Mouse (Mus musculus) C2C12 (cell line): ENCODE measurements around the gene Tfap2e. TPM values are rescaled to one million over a fixed set of nuclear protein-coding genes. Genes with fewer than 3 reads are reported as not detected.

ENCODE experiments used
- H3K27me3 ChIP-seq: one replicate; pipeline ENCODE4 v1.6.1; 2011; ENCODE audit not compliant: control insufficient read depth, insufficient read depth, insufficient read length
- H3K36me3 ChIP-seq: one replicate; pipeline ENCODE4 v1.6.1; 2011; ENCODE audit not compliant: control insufficient read depth, insufficient read depth
- H3K4me3 ChIP-seq: one replicate; pipeline ENCODE4 v1.5.1; 2011; ENCODE audit warnings: mild to moderate bottlenecking, control low read depth; ENCODE audit not compliant: poor library complexity, insufficient read depth, severe bottlenecking
- H3K79me2 ChIP-seq: one replicate; pipeline ENCODE4 v1.6.1; 2011; ENCODE audit not compliant: control insufficient read depth, insufficient read depth
- H3K79me3 ChIP-seq: one replicate; pipeline ENCODE4 v1.6.1; 2011; ENCODE audit warnings: low read depth, control low read depth
- H3ac ChIP-seq: one replicate; pipeline ENCODE3; 2011; ENCODE audit warnings: low read depth; ENCODE audit not compliant: control insufficient read depth, insufficient read length
- CEBPB ChIP-seq: IDR thresholded peaks from one replicate; pipeline ENCODE4 v1.6.1; 2011; ENCODE audit warnings: low read depth, mild to moderate bottlenecking, control low read depth, moderate library complexity
- CTCF ChIP-seq: IDR thresholded peaks from one replicate; pipeline ENCODE4 v1.5.1; 2011; ENCODE audit not compliant: control insufficient read depth, insufficient read depth, insufficient read length
- FOSL1 ChIP-seq: IDR thresholded peaks from one replicate; pipeline ENCODE4 v1.8.0; 2011; ENCODE audit warnings: mild to moderate bottlenecking, low read length; ENCODE audit not compliant: poor library complexity, insufficient read depth, severe bottlenecking
- MAX ChIP-seq: IDR thresholded peaks from one replicate; pipeline ENCODE4 v1.6.1; 2011; ENCODE audit warnings: mild to moderate bottlenecking, control low read depth
- MYOD1 ChIP-seq: IDR thresholded peaks from one replicate; pipeline ENCODE4 v1.6.1; 2011; ENCODE audit warnings: low read depth; ENCODE audit not compliant: control insufficient read depth, insufficient read length
- MYOG ChIP-seq: IDR thresholded peaks from one replicate; pipeline ENCODE4 v1.6.1; 2011; ENCODE audit not compliant: control insufficient read depth, insufficient read length; ENCODE audit errors: extremely low read depth
- USF1 ChIP-seq: IDR thresholded peaks from one replicate; pipeline ENCODE4 v1.6.1; 2011; ENCODE audit warnings: low read depth, mild to moderate bottlenecking, control low read depth, moderate library complexity
- polyA plus RNA-seq: library from polyadenylated mRNA; unstranded; fragments of >200 nt; fragmentation: generic; extraction: Trizol; gene quantifications from one replicate; pipeline ENCODE4 v1.2.1, GENCODE M21; 2012; ENCODE audit warnings: missing spikeins

Tfap2e gene
- polyA plus RNA-seq, 1 experiment = not detected

DNA sequence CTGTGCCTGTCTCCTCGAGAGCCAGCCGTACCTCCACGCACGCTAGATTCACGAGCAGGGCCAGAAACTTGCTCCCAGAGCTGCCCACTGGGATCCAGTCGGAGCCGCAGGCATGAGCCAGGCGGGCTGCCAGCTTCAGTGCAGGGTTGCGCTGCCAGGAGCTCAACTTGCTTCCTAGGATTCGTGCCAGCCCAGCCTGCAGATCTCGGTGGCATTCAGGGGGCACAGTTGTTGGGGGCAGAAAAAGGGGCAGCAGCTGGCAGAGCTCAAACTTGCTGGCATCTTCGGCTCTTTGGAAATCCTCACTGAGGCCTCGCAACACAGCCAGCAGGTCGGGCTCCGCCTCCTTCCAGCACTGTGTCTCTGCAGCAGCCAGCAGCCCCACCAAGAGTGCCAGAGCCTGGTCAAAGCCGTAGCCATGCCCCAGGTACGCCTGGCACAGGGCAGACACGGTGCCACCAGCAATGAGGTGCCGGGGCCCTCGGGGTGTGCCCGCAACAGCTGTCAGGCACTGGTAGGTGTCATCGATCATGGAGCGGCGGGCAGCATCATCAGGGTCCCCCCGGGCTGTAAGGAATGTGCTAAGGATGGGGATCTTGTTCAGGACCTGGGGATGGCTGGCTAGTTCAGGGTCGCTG lies 14.1 kb upstream of the Tfap2e start:
- H3ac ChIP-seq = no peak overlapping the region
- peaks cover 19% of the 10 kb centered on the region for H3K79me3 ChIP-seq
- no peaks in the 10 kb centered on the region for H3K27me3 ChIP-seq
- TF ChIP-seq FOSL1 (no peak), MYOD1 (no peak), USF1 (no peak), CEBPB (no peak), MAX (no peak), CTCF (no peak), MYOG (no peak)
- H3K4me3 ChIP-seq = no peak overlapping the region
- peaks cover 38% of the 10 kb centered on the region for H3K36me3 ChIP-seq
- H3K79me2 ChIP-seq = peaks cover 63% of the 10 kb centered on the region

DNA sequence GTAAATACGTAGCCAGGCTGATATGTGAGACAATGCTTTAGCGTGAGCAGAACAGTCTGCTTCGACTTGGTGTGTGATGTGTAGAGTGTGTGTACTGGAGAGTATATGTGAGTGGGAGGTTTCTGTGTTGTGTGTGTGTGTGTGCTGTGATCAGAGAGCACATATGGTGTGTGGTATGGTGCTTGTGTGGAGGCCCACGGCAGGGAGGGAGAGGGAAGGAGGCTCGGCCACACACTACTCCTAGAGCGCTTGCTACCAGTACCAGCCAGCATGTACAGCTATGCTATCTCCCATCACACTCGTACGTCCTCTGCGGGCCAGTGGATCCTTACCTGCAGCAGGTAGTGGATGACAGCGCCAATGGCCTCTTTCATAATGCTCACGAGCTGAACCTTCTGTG lies 13.5 kb upstream of the Tfap2e start:
- Histone ChIP-seq H3K27me3 (no peaks in the 10 kb centered on the region), H3K36me3 (peaks cover 44% of the 10 kb centered on the region), H3K79me2 (peaks cover 57% of the 10 kb centered on the region), H3K79me3 (peaks cover 19% of the 10 kb centered on the region), H3ac (peak overlapping the region; percentile 26), H3K4me3 (no peak overlapping the region)
- TF ChIP-seq CTCF (no peak), MYOD1 (no peak), USF1 (no peak)

DNA sequence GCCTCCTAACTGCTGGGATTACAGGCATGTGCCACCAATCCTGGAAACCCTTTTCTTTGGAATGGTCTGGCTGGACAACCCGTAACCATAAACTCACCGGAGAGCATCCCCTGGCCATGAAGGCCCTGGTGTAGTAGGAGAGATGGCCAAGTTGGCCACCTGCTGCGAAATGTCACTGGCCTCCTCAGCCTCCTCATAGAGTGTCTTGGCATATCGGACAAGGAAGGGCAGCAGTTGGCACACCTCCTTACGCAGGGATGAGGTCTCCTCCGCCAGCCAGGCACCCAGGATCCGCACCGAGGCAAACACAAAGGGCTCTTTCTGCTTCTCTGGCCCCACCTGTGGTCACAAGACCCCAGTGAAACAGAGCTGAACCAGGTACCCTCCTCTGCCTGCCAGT lies 12.3 kb upstream of the Tfap2e start:
- H3K4me3 ChIP-seq = no peak overlapping the region
- H3K79me3 ChIP-seq = peaks cover 14% of the 10 kb centered on the region
- H3ac ChIP-seq = no peak overlapping the region
- TF ChIP-seq MYOG = no peak
- peaks cover 45% of the 10 kb centered on the region for H3K36me3 ChIP-seq
- H3K27me3 ChIP-seq = no peaks in the 10 kb centered on the region
- H3K79me2 ChIP-seq = peaks cover 48% of the 10 kb centered on the region

DNA sequence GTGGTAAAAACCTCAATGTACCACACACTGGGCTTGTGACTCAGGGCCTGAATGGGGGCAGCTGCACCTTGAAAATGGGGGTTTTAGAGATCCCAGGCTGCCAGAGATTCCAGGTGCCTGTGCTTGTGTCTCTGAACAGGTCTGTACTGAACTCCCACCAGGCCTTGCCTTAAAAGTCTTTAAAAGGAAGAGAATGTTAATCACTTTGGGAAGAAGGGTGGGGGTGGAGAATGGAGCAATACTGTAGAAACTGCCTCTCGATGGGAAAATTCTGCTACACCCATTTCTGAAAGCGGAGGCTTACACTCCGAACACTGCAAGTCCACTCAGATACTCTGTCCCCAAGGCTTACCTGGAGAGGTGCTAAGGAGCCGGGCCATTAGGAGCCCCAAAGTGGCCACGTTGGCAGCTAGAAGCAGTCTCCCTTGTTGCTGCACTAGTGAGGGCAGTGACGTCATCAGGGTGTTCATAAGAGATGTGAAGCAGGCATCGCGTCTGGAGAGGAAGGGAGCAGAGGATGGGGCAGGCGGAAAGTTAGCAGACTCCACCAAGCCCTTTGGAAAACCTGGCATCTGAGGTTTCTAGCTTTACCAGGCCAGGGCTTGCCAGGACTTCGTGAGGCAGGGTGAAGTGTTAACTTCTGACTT lies 10.3 kb upstream of the Tfap2e start:
- TF ChIP-seq MAX (no peak), MYOG (no peak), CTCF (no peak), FOSL1 (no peak), USF1 (no peak), MYOD1 (no peak), CEBPB (no peak)
- H3K4me3 ChIP-seq = no peak overlapping the region

DNA sequence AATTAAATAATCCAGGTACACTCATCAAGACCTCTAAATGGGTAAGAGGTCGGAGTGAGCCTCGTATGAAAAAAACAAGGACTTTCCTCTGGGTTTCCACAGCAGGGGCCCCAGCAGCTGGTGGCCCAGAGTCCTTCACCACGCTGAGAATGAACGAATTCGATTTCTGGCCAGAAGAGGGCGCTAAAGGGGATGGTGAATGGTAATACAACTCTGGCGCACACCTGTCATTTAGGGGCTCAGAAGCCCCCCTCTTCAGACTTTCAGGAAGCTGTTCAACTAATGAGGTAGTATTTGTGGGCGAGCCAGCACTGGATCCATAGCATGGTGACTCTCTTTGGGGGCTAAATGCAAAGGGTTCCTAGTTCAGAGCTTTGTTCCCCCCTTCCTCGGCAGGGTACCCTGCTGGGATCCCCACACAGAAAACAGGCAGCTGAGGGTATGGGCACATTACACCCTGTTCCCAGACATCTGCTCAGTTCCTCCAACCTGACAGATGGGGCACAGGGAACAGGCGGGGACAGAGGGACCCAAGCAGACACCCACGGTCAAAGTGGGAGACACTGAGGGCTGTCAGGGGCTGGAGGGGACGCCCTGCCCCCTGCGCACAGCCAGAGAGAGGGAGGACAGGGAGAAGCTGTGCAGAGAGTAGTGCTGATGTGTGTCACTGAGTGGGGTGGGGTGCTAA lies 9.6 kb upstream of the Tfap2e start:
- Histone ChIP-seq H3ac (no peak overlapping the region), H3K79me3 (peaks cover 2% of the 10 kb centered on the region), H3K27me3 (no peaks in the 10 kb centered on the region), H3K4me3 (no peak overlapping the region), H3K36me3 (peaks cover 45% of the 10 kb centered on the region), H3K79me2 (peaks cover 23% of the 10 kb centered on the region)
- TF ChIP-seq CTCF (peak; percentile 24), CEBPB (no peak)

More for the DNA sequence above, 10.3 kb upstream of the Tfap2e start:
- Histone ChIP-seq H3ac (no peak overlapping the region), H3K36me3 (peaks cover 45% of the 10 kb centered on the region), H3K79me2 (peaks cover 30% of the 10 kb centered on the region), H3K79me3 (peaks cover 4% of the 10 kb centered on the region), H3K27me3 (no peaks in the 10 kb centered on the region)

DNA sequence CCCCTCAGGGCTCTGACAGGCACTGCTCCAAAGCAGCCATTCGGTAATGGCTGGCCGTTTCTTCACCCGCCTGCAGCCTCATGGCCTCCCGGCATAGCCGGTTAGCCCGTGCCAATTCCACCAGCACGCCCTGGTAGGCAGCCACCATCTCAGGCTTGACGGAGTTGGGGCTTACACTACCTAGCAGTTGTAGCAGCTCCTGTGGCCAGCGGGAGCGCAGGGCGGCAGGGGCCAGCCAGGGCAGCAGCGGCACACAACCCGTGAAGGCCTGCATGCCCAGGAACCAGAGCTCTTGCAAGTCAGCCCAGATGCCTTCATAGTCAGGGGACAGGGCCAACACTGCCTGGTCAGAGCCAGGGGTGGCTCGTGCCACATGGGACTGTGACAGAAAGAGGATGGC lies 8.8 kb upstream of the Tfap2e start:
- TF ChIP-seq USF1 (no peak), FOSL1 (no peak), CEBPB (no peak), MAX (no peak), MYOD1 (no peak), CTCF (no peak), MYOG (no peak)
- peaks cover 2% of the 10 kb centered on the region for H3K79me3 ChIP-seq
- peaks cover 42% of the 10 kb centered on the region for H3K36me3 ChIP-seq
- no peaks in the 10 kb centered on the region for H3K27me3 ChIP-seq
- peaks cover 15% of the 10 kb centered on the region for H3K79me2 ChIP-seq
- H3K4me3 ChIP-seq = no peak overlapping the region
- H3ac ChIP-seq = no peak overlapping the region
